Mouse (Mus musculus): ENCODE measurements around the gene Olfr1457.

Gene Olfr1457

DNA sequence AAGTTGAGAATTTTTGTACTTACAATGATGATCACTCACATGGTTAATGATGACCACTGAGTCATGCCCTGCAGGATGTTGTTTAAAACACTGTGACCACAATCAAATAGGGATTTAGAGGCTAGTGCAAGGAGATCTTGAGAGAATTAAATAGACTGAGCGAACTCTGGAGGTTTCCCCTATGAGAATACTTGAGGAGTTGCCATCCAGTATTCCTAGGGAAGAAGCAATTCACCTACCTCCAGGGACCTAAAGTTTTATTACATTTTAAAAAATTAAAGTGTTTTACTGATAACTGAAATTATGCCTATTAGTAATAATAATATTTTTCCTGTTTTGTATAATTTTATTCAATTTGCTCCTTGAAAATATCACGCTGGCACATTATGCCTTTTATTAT, at the start of gene Olfr1457:
Olfr1457 (minus strand) TSS at position 101 of the 400 bp plus-strand sequence.
- DNase-seq = no peak

DNA sequence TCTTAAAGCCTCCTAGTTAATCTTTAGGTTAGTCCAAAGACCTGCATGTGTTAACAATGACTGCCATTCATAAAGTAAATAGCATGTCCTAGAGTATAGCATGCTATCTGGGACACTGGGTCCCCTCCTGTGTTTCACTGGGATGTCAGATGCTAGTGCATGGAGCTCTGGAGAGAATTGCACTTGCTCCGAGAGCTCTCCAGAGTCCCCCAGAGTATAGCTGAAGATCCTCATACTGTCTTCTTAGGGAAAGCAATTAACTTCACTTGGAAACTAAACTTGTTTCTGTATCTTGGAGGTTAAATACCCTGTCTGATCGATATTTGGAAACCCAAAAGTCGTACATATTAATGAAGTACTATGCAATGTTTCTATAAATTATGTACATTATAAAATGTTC, 9.0 kb upstream of the Olfr1457 start, which contains the start of gene Olfr1458:
Olfr1458 (minus strand) TSS at position 101 of the 400 bp plus-strand sequence.
- no peak for DNase-seq

DNA sequence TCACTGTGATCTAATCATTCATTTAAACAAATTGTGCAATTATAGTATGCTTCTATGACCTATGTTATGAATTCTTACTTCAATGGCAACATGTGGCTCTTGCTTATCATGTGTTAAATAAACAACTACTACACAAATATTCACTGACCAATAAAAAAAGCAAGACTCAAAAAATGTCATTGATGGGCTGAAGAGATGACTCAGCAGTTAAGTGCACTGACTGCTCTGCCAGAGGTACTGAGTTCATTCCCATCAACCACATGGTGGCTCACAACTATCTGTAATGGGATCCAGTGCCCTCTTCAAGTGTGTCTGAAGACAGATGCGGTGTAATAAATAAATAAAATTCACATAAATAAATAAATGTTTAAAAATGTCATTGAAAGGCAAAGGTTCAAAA, 3.8 kb downstream of the Olfr1457 start:
- DNase-seq = no peak

DNA sequence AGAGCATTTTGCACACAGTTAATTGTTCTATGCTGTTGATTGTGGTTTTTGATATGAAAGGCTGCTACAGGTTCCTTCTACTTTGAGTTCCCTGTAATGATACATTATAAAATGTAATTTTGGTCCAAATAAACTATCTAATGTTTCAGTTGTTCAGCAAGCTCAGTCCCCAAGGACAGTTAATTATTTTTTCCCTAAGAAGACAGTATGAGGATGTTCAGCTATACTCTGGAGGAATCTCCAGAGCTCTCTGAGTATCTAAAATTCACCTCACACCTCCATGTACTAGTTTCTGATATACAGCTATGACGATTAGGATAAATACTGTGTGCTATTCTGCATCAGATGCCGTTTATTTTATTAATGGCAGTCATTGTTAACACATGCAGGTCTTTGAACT, 37.4 kb downstream of the Olfr1457 start, which contains the start of gene Olfr1454:
Olfr1454 (plus strand) TSS at position 301 of the 400 bp plus-strand sequence.
- DNase-seq = no peak
